Mouse (Mus musculus) embryo, embryonic 9.5 days (tissue): Measurements from ENCODE around the gene Zan.

ENCODE experiments used
- DNase-seq: peaks from one replicate; pipeline ENCODE4 v3.0.0-alpha.2; 2017; ENCODE audit errors: extremely low spot score

Zan gene

GRCm38 (mm10) chr5:137332857-137333511 is 143.9 kb downstream of the Zan start:
- no peak for DNase-seq

DNA sequence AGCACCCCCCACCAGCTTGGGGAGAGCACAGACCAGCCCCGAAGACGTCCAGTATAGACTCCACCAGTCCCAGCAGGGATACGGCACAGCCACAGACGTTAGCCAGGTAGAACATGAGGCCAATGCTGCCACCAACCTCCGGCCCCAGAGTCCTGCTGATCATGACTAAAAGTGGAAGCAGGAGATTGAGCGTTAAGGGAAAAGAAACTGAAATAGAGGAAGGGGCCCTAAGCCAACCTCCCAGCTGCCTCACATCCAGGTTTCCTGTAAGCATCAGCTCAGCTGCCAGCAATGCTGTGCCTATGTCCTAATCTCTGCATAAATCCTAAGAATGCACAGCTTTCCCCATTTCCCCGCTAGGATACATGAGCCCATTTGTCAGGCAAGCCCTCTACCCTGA is 146.0 kb downstream of the Zan start:
- no peak for DNase-seq
